Mouse (Mus musculus) cerebellum, postnatal 10 days (tissue): ENCODE measurements around the gene Samm50.
A peak's percentile ranks its signal among the peaks of the same experiment; 100 is the strongest.

ENCODE experiments used
- DNase-seq, 2 experiments: peaks; one replicate each; pipeline ENCODE4 v3.0.0; 2021; ENCODE audit warnings: mixed read lengths in 2 of 2

Gene Samm50

DNA sequence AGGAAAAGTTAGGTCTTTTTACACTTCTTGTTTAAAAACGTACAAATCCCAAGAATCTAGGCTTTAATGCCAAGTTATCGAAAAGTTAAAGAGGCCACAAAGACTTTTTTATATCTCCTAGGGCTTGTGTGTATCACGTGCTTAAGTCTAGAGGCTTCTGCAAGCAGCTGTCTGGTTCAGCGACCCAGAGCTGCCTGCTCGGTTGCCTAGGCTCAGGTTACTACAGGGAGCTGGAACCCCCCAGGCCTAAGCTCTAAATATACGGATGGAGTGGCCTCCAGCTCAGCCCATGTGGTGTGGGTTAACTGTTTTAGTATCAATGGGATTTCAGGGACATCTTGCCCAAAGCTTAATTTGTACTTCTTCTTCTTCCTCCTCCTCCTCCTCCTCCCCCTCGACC, 49.5 kb downstream of the Samm50 start:
- DNase-seq: no peak

DNA sequence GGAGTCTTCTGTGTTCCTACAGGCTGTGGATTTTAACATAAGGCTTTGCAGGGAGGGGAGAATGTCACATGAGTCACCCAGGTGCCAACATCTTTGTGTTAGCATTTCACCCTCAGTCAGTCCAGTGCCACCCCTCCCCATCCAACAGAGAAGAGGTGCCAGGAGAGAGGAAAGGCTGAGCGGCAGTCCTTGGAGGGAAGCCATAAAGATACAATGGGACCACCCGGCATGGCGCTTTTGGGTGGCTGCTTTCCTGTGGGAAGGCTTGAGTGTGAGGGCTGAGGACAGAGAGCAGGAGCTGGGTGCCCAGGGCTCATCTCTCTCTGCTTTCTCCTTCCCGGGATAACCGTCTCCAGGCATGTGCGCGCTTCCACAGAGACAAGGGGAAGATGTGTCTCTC, 53.1 kb downstream of the Samm50 start:
- no peak for DNase-seq

DNA sequence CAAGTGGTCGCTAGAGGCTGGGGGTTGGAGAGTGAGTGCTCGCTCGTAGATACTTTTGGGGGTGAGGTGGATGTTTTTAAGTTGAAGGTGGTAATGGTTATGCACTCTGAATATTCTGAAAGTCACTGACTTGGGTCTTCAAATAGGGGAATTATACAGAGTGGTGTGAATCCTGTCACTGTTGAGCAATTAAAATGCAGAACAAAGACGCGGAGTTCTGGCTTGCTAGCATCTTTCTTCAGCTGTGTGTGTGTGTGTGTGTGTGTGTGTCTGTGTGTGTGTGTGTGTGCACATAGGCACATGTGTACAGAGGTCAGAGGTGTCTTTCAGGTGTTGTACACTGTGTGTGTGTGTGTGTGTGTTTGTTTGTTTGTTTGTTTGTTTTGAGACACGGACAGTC, 54.2 kb downstream of the Samm50 start:
- no peak for DNase-seq

DNA sequence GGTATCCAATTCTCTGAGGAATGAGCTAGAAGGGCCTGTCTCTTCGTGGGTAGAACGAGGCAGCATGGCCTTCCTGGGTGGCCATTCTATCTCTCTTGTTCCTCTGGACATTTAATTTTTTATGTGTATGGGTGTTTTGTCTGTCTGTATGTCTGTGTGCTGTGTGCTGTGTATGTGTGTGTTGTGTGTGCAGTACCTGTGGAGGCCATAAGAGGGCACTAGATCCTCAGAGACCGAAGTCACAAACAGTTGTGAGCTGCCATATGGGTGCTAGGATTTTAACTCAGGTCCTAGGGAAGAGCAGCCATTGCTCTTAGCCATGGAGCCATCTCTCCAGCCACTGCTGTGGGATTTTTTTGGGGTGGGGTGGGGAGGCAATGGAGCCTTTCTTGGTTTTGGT, 55.3 kb downstream of the Samm50 start:
- no peak for DNase-seq

DNA sequence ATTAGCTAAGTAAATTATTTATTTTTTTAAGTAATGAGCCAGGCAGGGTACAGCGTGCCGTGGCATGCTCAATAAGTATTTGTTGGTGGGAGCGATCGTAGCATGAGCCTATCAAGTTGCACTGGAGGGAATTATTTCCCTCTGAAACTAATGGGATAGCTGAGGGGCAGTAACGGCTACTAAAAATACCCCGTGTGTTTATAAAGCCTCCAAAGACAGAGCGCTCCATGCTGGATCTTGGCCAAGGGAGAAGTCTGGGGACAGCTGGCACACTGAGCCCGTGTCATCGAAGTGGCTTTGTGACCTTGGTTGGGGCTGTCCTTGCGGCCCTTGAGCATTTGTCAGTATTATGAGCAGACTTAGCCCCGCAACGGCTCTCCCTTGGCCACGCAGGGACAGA, 59.2 kb downstream of the Samm50 start:
- DNase-seq: peak; percentile 76

DNA sequence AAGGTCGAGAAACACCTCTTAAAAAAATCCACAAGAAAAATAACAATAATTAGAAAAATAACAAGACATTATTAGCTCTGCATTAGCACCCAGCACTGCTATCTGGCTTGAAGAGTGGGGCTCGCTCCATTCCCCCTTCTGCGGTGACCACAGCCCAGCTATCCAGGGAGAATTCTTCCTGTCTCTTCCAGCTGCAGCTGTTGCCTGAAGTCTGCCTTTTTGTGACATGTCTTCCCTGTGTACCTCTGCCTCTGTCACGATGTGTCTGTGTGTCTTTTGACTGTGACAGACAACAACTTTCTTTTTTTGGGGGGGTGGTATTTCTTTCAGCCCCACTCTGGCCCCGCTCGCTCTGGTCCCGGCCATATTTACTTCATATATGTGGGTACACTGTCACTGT, 60.6 kb downstream of the Samm50 start:
- no peak for DNase-seq

DNA sequence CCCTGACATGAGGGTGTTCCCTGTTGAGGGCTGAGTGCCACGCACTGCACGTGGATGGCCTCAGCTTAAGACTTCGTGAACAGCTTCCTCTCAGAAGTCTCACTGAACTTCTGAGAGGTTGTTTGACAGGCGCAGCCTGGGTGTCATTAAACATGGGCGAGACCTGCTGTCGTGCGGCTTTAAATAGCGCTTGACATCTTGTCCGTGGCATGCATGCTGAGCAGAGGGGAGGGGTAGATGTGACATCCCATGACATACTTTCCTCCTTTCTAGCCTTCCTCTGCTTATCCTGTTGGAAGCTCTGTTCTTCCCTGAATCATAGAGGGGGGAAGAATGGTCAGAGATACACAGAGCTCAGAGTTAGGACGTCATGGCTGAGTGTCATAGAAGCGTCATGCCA, 61.7 kb downstream of the Samm50 start:
- DNase-seq: peak; percentile 59 to 65

DNA sequence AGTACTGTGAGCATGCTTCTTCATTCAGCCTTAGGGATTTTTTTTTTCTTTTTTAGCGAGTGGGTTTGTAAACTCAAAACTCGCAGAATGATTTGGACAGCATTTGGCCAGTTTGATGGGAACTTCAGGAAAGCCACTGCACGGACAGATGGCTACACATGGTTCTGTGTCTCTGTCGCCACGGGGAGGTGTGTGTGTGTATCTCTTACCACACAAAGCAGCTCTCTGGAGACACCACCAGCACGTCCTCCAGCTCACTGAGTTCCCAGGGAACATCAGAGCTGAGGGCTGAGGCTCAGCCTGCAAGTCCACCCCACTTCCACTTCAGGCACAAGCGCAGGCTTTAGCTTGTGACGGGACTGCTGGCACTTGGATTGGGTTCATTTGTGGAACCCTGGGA, 62.3 kb downstream of the Samm50 start:
- DNase-seq: no peak

DNA sequence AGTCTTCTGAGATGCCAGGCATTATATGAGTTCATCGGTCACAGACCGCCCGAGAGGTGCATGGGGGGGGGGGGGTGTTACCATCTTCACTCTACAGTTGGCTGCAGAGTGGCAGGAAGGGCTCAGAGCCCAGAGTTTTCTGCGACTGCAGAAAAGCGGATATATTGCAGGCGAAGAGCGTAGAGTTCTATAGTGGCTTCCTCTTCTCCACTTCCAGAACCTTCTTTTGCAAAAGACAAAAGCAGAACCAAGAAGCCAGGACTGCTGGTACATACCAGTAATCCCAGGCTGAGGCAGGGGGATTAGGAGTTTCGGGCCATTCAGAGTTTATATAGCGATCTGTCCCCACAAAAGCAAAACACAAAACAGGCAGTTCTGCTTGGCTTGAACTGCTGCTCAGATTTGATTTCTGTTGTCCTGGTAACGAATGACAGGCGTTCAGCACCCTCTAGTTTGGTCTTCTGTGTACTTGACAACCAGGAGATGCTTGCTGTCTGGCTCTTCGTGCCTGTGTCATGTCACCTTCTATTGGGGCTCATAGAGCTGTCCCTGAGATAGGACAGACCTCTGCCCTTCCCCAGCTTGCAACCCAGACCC, 64.3 kb downstream of the Samm50 start:
- no peak for DNase-seq

DNA sequence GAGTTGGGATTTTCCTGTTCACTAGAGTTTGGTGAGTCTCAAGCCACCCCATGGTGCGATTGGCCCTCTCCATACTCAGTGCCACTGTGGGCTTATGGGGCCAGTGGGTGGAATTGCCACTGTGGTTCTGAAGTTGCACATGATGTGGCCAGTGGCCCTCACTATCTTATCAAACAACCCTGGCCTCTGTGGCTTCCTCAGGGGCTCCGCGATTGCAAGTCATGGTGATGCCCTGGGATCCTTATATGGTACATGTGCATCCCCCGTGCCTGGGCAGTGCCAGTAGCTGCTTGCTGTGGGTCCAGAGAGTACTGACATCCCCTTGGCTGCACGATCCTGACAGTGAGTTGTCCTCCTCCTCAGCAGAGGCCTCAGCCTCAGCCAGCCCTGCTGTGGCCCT, 64.8 kb downstream of the Samm50 start:
- no peak for DNase-seq

DNA sequence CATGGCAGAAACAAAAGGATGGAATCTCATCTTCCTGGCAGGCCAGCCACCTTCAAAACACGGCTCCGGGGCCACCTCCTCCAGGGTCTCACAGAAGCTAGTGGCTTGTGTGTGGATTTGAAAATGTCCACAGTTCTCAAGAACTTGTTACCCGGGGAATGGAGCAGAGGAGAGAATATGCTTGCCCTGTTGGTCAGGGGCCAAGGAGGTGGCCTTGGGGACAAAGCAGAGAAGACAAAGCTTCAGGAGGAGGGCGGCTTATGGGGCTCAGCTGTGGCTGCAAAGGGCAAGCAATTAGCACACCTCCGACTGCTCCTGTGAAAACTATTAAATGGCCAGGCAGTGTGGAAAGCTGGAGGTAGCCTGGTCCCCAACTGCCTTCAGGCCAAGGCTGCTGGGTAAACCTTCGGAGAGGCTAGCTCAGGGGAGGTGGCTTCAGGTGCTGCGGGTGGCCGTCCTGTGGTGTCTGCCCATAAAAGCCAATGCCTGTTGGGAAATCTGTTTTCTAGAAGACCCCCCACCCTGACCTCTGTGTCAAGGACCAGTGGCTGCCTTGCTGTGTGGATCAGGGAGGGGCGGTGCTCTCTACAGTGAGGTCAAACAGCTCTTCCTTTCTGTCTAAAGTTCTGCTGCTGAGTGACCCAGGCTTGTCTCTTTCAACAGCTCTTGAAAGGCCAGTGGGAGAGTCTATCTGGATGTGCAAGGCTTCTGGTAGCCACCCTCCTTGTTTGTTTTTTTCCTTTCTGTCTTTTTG, 66.7 kb downstream of the Samm50 start:
- DNase-seq: no peak

DNA sequence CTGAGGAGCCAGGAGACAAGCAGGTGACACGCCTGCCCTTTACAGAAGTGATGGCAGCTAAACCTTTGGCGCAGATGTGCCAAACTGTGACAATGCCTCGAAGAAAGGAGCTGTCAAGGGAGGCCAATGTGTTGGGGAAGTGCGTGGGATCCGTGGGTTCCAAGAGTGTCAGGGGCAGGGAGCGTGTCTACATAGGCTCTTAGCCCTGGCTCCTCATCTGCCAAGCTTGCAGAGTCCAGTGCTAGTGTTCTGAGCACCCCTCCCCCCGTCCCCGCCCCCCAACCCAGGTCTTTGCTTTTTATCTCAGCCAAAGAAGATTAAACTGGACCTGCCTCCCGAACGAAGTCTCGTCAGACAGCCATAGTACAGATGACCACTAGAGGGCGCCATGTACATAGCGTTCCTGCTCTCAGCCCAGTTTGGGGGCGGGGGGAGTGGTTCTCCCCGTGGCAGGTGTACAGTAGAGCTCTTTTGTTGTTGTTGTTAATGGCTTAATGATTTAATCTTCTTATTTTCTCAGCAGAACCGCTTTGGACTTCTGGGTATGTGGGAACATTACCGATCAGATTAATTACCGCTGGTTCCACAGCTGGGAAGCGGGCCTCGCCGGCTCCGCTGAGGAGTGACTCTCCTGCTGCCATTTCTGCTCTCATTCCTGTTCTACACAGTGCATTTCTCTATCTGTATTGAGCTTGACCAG, 68.2 kb downstream of the Samm50 start:
- peak; percentile 95 to 98 for DNase-seq

DNA sequence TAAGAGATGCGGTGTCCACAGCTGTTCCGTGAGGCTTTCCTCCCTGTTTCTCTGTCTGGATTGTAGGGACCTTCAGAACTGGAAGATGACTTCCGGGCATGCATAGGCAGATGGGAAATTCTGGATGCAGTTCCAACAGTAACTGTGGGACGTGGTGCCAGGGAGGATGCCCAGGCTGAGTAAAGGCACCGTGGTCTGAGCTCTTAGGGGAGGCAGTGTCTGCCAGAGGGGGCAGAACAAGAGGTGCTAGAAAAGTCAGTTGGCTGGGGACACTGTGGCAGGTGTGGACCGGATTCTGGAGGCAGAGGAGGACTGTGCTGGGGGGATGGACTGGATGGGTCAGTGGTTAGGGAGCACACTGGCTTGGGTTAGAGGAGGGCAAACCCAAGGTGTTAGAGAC, 70.6 kb downstream of the Samm50 start:
- peak; percentile 51 to 59 for DNase-seq

DNA sequence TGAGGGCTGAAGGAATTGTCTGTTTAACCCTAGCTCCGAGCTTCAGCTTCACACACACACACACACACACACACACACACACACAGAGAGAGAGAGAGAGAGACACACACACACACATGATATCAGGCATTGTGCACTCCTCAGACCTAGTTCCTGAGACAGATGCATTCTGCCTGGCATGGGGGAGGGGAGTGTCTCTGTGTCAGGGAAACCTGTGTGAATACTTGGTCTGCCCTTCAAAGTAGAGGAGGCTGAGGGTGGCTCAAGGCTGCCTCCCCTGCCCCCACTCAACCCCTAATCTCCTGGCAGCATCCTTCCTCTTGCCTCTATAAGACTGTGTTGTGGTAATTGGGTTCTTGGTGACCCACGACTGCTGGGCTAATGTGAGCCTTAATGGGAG, 71.5 kb downstream of the Samm50 start:
- no peak for DNase-seq

DNA sequence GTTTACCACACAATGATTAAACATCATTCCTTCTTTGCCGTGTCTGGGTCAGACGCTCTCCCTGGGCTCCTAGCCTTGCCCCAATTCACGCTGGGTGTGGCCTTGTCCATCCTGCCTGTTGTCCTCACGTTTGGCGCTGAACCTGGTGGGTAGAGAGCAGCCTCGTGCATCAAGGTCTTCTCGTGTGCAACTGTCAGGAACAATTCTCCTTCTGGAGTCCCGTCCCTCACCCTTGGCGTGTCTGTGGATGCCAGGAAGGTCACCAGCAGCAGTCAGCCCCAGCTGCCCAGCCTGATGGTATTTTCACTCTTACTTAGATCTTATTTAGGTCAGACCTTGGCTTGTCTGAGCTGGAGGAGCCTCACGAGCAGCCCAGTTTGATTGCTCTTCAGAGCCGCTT, 73.1 kb downstream of the Samm50 start:
- DNase-seq: no peak

DNA sequence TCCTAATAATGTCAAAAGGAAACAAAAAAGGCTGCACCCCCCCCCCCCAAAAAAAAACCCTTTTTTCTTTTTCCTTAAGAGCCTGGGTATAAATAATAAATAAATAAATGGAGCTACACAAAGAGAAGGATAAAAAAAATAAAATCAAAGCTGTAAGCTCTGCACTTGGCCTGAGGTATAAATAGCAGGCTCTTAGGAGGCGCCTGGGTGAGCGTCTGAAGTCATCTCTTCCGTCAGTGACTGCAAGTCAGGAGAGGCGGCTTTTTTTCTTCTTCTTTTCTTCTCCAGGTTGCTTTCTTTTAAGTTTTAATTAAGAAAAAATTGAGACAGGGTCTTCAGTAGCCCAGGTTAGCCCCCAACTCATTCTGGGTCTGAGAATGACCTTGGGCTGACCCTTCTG, 74.2 kb downstream of the Samm50 start:
- no peak for DNase-seq
